Mouse (Mus musculus): ENCODE data around the gene Nploc4. TPM values are rescaled to one million over a fixed set of nuclear protein-coding genes. Genes with fewer than 3 reads are reported as not detected.

Nploc4 gene
- 37.4 and 39.3 TPM in 2 replicates for polyA plus RNA-seq (2014; fragmentation: Nextera tagmentation; extraction: Ambion mirVana)

DNA sequence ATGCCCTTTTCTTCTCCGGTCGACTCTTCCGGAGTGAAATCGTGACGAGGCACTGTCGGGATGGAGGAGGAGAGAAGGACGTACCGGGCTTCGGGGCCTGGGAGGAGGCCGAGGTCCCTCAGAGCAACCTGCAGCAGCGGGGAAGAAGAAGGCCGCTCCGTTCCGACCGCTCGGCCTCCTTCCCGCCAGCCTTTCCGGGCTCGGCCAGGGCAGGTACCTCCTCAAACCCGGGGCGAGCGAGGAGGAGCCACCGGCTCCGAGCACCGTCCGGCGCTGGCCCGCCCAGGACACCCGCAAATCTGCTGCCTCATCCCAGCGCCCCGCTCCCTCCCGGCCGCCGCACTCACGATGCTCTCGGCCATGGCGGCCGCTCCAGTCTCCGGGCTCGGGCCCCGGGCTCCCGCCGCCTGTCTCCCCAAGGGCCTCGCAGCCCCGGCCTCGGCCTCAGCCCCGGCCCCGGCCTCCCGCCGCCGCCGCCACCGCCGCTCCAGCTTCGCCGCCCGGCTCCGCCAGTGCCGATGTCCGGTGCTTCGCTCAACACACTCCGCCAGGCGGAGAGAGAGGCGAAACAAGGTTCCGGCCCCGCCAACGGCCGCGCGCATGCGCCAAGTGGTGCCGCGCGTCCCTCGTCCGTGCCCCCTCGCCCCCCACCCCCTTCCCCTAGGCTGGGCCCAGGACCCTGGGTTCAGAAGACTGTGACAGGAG is at the start of gene Nploc4:
TSS of gene Nploc4 (minus strand) at position 557 of the 705 bp plus-strand sequence.
- Histone ChIP-seq H3K4me3 (replicated peaks; ENCODE audit: low read length) (peak within 1 kb of the TSS; percentile 93), H3K9ac (peak within 1 kb of the TSS; percentile 92), H3K4me1 (replicated peaks; ENCODE audit: control insufficient read depth, insufficient read depth, low read length) (peaks cover 12% of the 10 kb centered on the region), H3K36me3 (replicated peaks; ENCODE audit: control insufficient read depth, insufficient read depth) (peaks cover 32% of the 10 kb centered on the region), H3K27ac (peak within 1 kb of the TSS; percentile 58), H3K9me3 (ENCODE audit: control insufficient read depth, low read length) (no peaks in the 10 kb centered on the region), H3K4me2 (replicated peaks) (peak within 1 kb of the TSS; percentile 70), H3K27me3 (ENCODE audit: control insufficient read depth, insufficient read depth, low read length) (no peaks in the 10 kb centered on the region)
- WGBS = under 1% methylated on average over 74 of the region's 77 CpGs
- ATAC-seq (ENCODE audit: low FRiP score) (peak; percentile 84; the same call in 1 of the 2 replicates), DNase-seq (ENCODE audit: low spot score) (peak; percentile 89)

DNA sequence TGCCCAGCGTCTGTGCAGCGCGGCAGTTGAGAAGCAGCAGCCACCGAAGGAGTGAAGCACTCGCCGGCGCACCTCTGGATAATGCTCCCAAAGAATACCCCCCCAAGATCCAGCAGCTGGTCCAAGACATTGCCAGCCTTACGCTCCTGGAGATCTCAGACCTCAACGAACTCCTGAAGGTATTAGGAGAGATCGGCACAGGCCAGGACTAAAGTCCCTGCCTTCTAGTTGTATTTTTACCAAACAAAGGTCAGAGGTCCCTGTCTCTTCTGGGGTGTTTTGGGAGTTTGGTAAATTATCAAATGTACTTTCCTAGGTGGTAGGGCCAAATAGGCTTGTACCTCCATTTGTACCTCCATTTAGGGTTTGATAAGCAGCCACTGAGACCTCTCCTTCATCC is 47.7 kb upstream of the Nploc4 start:
- H3K4me2 ChIP-seq (replicated peaks) = peak overlapping the region; percentile 92
- peak overlapping the region; percentile 85 for H3K4me3 ChIP-seq (replicated peaks; ENCODE audit: low read length)
- no peak for DNase-seq (ENCODE audit: low spot score)
- peaks cover 17% of the 10 kb centered on the region for H3K4me1 ChIP-seq (replicated peaks; ENCODE audit: control insufficient read depth, insufficient read depth, low read length)
- WGBS = 10% methylated on average over 10 of the region's 10 CpGs
- no peaks in the 10 kb centered on the region for H3K9me3 ChIP-seq (ENCODE audit: control insufficient read depth, low read length)
- H3K9ac ChIP-seq = peak overlapping the region; percentile 89
- 0 out of 2 replicates have a peak overlapping the region, but pooled peaks have one; percentile 91 for H3K27ac ChIP-seq
- H3K36me3 ChIP-seq (replicated peaks; ENCODE audit: control insufficient read depth, insufficient read depth) = peaks cover 78% of the 10 kb centered on the region
- ATAC-seq (ENCODE audit: low FRiP score) = no peak
- no peaks in the 10 kb centered on the region for H3K27me3 ChIP-seq (ENCODE audit: control insufficient read depth, insufficient read depth, low read length)

DNA sequence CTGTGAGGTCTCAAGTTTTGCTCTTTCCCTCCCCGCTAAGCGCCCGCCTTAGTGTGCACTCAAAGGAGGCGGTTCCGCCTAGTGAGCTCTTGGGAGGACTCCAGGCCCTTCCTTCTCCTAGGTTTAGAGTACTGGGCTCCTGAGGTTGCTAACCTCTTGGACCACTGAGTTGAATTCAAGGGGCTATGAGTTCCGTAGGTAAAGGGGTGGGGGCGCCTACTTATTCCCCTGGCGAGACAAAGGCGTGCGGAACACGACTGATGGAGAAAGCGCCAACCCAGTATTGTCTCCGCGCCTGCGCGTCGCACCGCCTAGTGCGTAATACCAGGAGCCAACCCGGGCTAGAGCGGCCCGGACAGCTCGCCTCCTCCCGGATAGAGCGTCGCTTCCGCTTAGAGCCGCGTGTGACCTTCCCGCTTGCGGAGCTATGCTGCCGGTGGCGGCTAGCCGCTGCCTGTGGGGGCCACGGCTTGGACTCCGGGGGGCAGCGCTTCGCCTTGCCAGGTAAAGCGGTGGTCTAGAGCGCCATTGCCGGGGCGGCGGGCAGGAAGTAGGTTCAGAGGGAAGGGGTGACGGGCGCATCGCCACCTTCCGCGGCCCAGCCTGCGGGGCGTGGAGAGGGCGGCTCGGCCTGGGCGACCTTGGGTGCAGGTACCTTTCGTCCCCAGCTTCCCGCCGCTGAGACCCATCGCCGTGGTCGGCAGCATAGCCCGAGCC is 46.9 kb upstream of the Nploc4 start, which contains the start of gene Mrpl12:
TSS of gene Mrpl12 (plus strand) at position 349 of the 717 bp plus-strand sequence.
- H3K36me3 ChIP-seq (replicated peaks; ENCODE audit: control insufficient read depth, insufficient read depth) = peaks cover 80% of the 10 kb centered on the region
- WGBS = under 1% methylated on average over 60 of the region's 60 CpGs
- ATAC-seq (ENCODE audit: low FRiP score) = peak; percentile 96

DNA sequence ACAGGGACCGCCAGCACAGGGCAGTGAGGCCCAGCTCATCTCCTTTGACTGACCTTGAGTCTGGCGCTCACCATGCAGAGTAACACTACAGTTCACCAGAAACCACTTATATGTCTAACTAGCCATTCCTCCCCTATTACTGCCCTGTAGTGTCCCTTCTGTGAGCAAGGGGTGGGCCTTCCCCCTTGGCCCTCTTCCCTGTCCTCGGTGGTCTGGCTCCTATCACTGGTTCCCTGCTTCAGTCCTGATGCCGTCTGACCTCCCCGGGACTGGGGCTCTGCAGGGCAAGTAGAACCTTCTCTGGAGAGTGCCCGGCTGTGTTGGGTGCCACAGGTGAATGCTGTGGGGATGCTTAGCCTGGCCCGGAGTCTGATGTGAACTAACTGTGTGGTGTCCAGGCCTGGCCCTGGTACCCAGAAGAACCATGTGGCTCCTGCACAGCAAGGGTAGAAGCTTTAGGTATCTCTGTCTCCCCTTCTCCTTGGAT is 46.0 kb upstream of the Nploc4 start:
- H3K4me3 ChIP-seq (replicated peaks; ENCODE audit: low read length) = peak overlapping the region; percentile 85; the same call in 1 of the 2 replicates
- H3K27me3 ChIP-seq (ENCODE audit: control insufficient read depth, insufficient read depth, low read length) = no peaks in the 10 kb centered on the region
- peak overlapping the region; percentile 91; the same call in 1 of the 2 replicates for H3K27ac ChIP-seq
- no peak for ATAC-seq (ENCODE audit: low FRiP score)
- peak overlapping the region; percentile 92 for H3K4me2 ChIP-seq (replicated peaks)
- H3K9ac ChIP-seq = peak overlapping the region; percentile 89; the same call in 1 of the 2 replicates
- peaks cover 17% of the 10 kb centered on the region for H3K4me1 ChIP-seq (replicated peaks; ENCODE audit: control insufficient read depth, insufficient read depth, low read length)
- no peaks in the 10 kb centered on the region for H3K9me3 ChIP-seq (ENCODE audit: control insufficient read depth, low read length)
- peaks cover 83% of the 10 kb centered on the region for H3K36me3 ChIP-seq (replicated peaks; ENCODE audit: control insufficient read depth, insufficient read depth)
- WGBS = 90% methylated on average over 7 of the region's 7 CpGs
- no peak for DNase-seq (ENCODE audit: low spot score)

More for the DNA sequence above, 46.9 kb upstream of the Nploc4 start, which contains the start of gene Mrpl12:
- Histone ChIP-seq H3K27ac (peak within 1 kb of the TSS; percentile 91), H3K27me3 (ENCODE audit: control insufficient read depth, insufficient read depth, low read length) (no peaks in the 10 kb centered on the region), H3K9me3 (ENCODE audit: control insufficient read depth, low read length) (no peaks in the 10 kb centered on the region), H3K4me1 (replicated peaks; ENCODE audit: control insufficient read depth, insufficient read depth, low read length) (peaks cover 17% of the 10 kb centered on the region), H3K9ac (peak within 1 kb of the TSS; percentile 89), H3K4me2 (replicated peaks) (peak within 1 kb of the TSS; percentile 92), H3K4me3 (replicated peaks; ENCODE audit: low read length) (peak within 1 kb of the TSS; percentile 85)
- DNase-seq (ENCODE audit: low spot score) = peak; percentile 95

DNA sequence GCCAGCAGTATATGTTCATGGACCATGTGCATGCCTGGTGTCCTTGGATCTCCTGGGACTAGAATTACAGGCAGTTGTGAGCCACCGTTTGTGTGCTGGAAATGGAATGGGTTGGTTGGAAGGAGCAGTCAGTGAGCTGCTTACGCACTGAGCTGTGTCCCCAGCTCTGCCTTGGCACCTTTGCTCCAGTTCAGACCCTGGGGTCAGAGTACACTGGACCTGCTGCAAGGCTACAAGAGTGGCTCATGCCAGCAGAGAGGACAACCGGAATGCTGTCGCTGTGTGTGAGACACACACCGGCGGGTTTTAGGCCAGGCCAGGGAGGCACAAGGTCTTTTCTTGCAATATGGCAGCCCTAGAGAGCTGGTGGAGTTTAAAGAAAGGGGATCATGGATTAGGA is 34.5 kb upstream of the Nploc4 start:
- Histone ChIP-seq H3K27ac (no peak overlapping the region), H3K4me1 (replicated peaks; ENCODE audit: control insufficient read depth, insufficient read depth, low read length) (peaks cover 8% of the 10 kb centered on the region), H3K36me3 (replicated peaks; ENCODE audit: control insufficient read depth, insufficient read depth) (peaks cover 81% of the 10 kb centered on the region), H3K9ac (no peak overlapping the region), H3K9me3 (ENCODE audit: control insufficient read depth, low read length) (no peaks in the 10 kb centered on the region), H3K27me3 (ENCODE audit: control insufficient read depth, insufficient read depth, low read length) (no peaks in the 10 kb centered on the region), H3K4me2 (replicated peaks) (no peak overlapping the region), H3K4me3 (replicated peaks; ENCODE audit: low read length) (no peak overlapping the region)
- ATAC-seq (ENCODE audit: low FRiP score) (no peak), DNase-seq (ENCODE audit: low spot score) (no peak)
- 92% methylated on average over 6 of the region's 6 CpGs for WGBS

DNA sequence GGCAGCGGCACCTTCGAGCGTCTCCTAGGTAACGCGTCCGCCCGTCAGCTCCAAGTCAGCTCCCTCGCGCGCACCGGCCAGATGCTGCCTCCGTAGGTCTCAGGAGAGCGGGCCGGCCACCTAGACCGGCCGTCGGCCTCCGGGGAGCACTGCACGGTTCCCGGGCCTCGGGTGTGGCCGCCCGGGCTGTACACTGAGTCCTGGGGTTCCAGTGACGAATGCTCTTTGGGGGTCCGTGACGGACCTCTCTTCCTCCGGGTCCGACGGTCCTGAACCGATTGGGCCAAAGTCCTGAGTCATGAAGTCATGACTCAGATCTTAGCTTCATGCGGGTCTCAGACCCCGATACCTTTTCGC is 30.2 kb upstream of the Nploc4 start:
- Histone ChIP-seq H3K27ac (peak overlapping the region; percentile 74), H3K4me3 (replicated peaks; ENCODE audit: low read length) (peak overlapping the region; percentile 96), H3K4me1 (replicated peaks; ENCODE audit: control insufficient read depth, insufficient read depth, low read length) (peaks cover 19% of the 10 kb centered on the region), H3K9ac (peak overlapping the region; percentile 83), H3K9me3 (ENCODE audit: control insufficient read depth, low read length) (no peaks in the 10 kb centered on the region), H3K4me2 (replicated peaks) (peak overlapping the region; percentile 94), H3K27me3 (ENCODE audit: control insufficient read depth, insufficient read depth, low read length) (no peaks in the 10 kb centered on the region), H3K36me3 (replicated peaks; ENCODE audit: control insufficient read depth, insufficient read depth) (peaks cover 71% of the 10 kb centered on the region)
- DNase-seq (ENCODE audit: low spot score) = no peak
- ATAC-seq (ENCODE audit: low FRiP score) = no peak
- 2% methylated on average over 33 of the region's 33 CpGs for WGBS

DNA sequence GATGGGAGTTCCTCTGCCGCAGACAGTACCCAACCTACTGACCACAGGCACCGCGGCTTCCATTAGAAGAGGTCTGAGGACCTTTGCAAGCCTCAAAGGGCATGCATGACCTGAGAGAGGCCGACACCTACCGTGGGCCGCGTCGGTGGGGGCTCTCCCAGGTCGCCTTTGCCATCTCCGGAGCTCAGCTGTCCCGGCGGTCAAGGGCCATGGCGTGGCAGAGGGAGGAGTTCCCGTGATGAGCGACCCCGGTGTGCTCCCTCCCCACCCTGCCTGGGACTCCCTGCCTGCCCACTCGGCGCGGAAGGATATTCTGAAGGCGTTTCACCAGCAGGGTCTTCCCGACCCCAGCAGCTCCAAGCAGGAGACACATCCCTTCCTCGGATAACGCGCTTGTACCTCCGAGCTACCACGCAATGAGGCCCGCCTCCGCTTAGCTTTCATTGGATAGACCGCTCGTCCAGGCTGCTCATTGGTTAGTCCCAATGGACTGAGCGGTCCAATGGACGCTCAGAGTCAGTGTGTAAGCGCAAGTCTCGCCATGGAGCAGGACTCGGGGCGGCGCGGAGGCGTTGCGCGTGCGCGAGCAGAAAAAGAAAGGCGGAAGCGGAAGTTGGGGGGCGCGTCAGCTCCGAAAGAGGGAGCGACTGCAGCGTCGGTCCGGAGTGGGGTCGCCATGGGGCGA is 29.7 kb upstream of the Nploc4 start, which contains the start of gene Arl16:
TSS of gene Arl16 (minus strand) at position 557 of the 685 bp plus-strand sequence.
- H3K36me3 ChIP-seq (replicated peaks; ENCODE audit: control insufficient read depth, insufficient read depth) = peaks cover 71% of the 10 kb centered on the region
- under 1% methylated on average over 48 of the region's 54 CpGs for WGBS

DNA sequence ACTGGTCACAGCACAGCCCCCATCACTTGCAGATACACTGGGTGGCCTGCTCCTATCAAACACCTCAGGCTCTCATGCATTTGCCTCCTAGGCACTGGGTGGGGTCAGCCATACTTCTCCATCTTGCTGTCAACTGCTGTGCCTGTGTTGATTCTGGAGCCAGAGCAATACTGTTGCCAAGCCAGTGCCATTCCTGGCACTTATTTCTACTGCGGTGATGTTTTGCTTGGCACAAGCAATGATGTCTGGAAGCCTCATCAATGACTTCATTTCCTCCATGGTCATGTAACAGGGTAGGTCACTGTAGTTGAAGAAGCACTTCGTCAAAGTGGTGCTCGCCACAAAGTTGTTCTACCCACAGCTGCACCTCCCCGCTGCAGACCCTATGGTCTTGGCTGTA is 28.0 kb upstream of the Nploc4 start:
- H3K36me3 ChIP-seq (replicated peaks; ENCODE audit: control insufficient read depth, insufficient read depth) = peaks cover 71% of the 10 kb centered on the region

More for the DNA sequence above, 29.7 kb upstream of the Nploc4 start, which contains the start of gene Arl16:
- peaks cover 19% of the 10 kb centered on the region for H3K4me1 ChIP-seq (replicated peaks; ENCODE audit: control insufficient read depth, insufficient read depth, low read length)
- DNase-seq (ENCODE audit: low spot score) = peak; percentile 98
- H3K4me3 ChIP-seq (replicated peaks; ENCODE audit: low read length) = peak within 1 kb of the TSS; percentile 96
- H3K27ac ChIP-seq = peak within 1 kb of the TSS; percentile 75
- H3K9me3 ChIP-seq (ENCODE audit: control insufficient read depth, low read length) = no peaks in the 10 kb centered on the region
- H3K27me3 ChIP-seq (ENCODE audit: control insufficient read depth, insufficient read depth, low read length) = no peaks in the 10 kb centered on the region
- peak within 1 kb of the TSS; percentile 94 for H3K4me2 ChIP-seq (replicated peaks)
- ATAC-seq (ENCODE audit: low FRiP score) = peak; percentile 100
- H3K9ac ChIP-seq = peak within 1 kb of the TSS; percentile 83

More for the DNA sequence above, 28.0 kb upstream of the Nploc4 start:
- no peak overlapping the region for H3K4me3 ChIP-seq (replicated peaks; ENCODE audit: low read length)
- no peak overlapping the region for H3K27ac ChIP-seq
- DNase-seq (ENCODE audit: low spot score) (no peak), ATAC-seq (ENCODE audit: low FRiP score) (no peak)
- peak overlapping the region; percentile 94; the same call in 1 of the 2 replicates for H3K4me2 ChIP-seq (replicated peaks)
- H3K27me3 ChIP-seq (ENCODE audit: control insufficient read depth, insufficient read depth, low read length) = no peaks in the 10 kb centered on the region
- H3K4me1 ChIP-seq (replicated peaks; ENCODE audit: control insufficient read depth, insufficient read depth, low read length) = peaks cover 19% of the 10 kb centered on the region
- H3K9ac ChIP-seq = 0 out of 2 replicates have a peak overlapping the region, but pooled peaks have one; percentile 79
- no peaks in the 10 kb centered on the region for H3K9me3 ChIP-seq (ENCODE audit: control insufficient read depth, low read length)
- WGBS = 97% methylated on average over 4 of the region's 4 CpGs
